Comparison of ENCODE assay signal across 8 mouse cellular contexts in genomic region chr15:95527948-95528861, GRCm38 (mm10). TPM values are rescaled to one million over a fixed set of nuclear protein-coding genes. Genes with fewer than 3 reads are reported as not detected.
DNase-seq lines count a peak whose midpoint lies in the region; ATAC-seq and TF ChIP-seq lines count a peak whose summit lies in the region.

TSS of gene Nell2 (minus strand) at chr15:95528559.

- no peak for TF ChIP-seq CTCF in lung, postnatal 0 days (IDR thresholded peaks at IDR 0.05)

- peak; percentile 16 for DNase-seq in lung, postnatal 0 days (ENCODE audit: low spot score)
- no peak for DNase-seq in lung, postnatal 14 days
- DNase-seq in cerebellum, adult 9-11 months = peak; percentile 94
- peak; percentile 48 for DNase-seq in kidney, postnatal 10 days
- DNase-seq in right cerebral cortex, postnatal 4 days = peak; percentile 71

- peak within 1 kb of the TSS; percentile 54 for H3K4me2 ChIP-seq in lung, postnatal 0 days (replicated peaks; ENCODE audit: low read depth, low read length)
- H3K4me2 ChIP-seq in liver, embryonic 15.5 days = peak within 1 kb of the TSS; percentile 30

- peaks cover 25% of the 10 kb centered on the region for H3K27me3 ChIP-seq in lung, postnatal 0 days (replicated peaks; ENCODE audit: insufficient read depth, low read length)
- peaks cover 42% of the 10 kb centered on the region for H3K27me3 ChIP-seq in liver, embryonic 15.5 days

- WGBS in lung, postnatal 0 days = under 1% methylated on average over 47 of the region's 95 CpGs
- under 1% methylated on average over 93 of the region's 95 CpGs for WGBS in liver, embryonic 15.5 days (ENCODE audit: insufficient replicate concordance)

- TF ChIP-seq EP300 in lung, postnatal 0 days (IDR thresholded peaks at IDR 0.05) = no peak

- no peak within 1 kb of the TSS for H3K9ac ChIP-seq in lung, postnatal 0 days (replicated peaks; ENCODE audit: low read depth)
- no peak within 1 kb of the TSS for H3K9ac ChIP-seq in liver, embryonic 15.5 days

- no peak for ATAC-seq in lung, postnatal 0 days
- peak; percentile 76 for ATAC-seq in frontal cortex, adult (ENCODE audit: low TSS enrichment)
- no peak for ATAC-seq in liver, embryonic 15.5 days (ENCODE audit: insufficient read depth)
- no peak for ATAC-seq in activated CD4-positive, CD25-positive, alpha-beta regulatory T cell, adult 4 months

- H3K4me1 ChIP-seq in lung, postnatal 0 days (ENCODE audit: insufficient read depth, low read depth, low read length) = no peaks in the 10 kb centered on the region
- no peaks in the 10 kb centered on the region for H3K4me1 ChIP-seq in liver, embryonic 15.5 days (replicated peaks)

- H3K4me3 ChIP-seq in lung, postnatal 0 days (ENCODE audit: low read depth, low read length) = peak within 1 kb of the TSS; percentile 25
- peak within 1 kb of the TSS; percentile 11; the same call in 1 of the 2 replicates for H3K4me3 ChIP-seq in liver, embryonic 15.5 days (replicated peaks)

- H3K36me3 ChIP-seq in lung, postnatal 0 days (ENCODE audit: insufficient read depth, low read length) = no peaks in the 10 kb centered on the region
- H3K36me3 ChIP-seq in liver, embryonic 15.5 days (replicated peaks) = no peaks in the 10 kb centered on the region

- H3K27ac ChIP-seq in lung, postnatal 0 days (ENCODE audit: low read length) = no peak within 1 kb of the TSS
- no peak within 1 kb of the TSS for H3K27ac ChIP-seq in liver, embryonic 15.5 days (replicated peaks)

- no peaks in the 10 kb centered on the region for H3K9me3 ChIP-seq in lung, postnatal 0 days (ENCODE audit: low read length)
- H3K9me3 ChIP-seq in liver, embryonic 15.5 days (replicated peaks) = no peaks in the 10 kb centered on the region

RNA-seq across cellular contexts. Expression of gene Nell2, which starts in this region (rescaled TPM):
- 0.14 and 0.17 TPM in 2 replicates for polyA plus RNA-seq in lung, postnatal 0 days (2015; fragmentation: Nextera tagmentation; extraction: Ambion mirVana)
- polyA plus RNA-seq in liver, embryonic 15.5 days (2015; fragmentation: Nextera tagmentation; extraction: Ambion mirVana) = 0.35 and 0.36 TPM in 2 replicates
- not detected for polyA plus RNA-seq in activated CD4-positive, CD25-positive, alpha-beta regulatory T cell, adult 4 months (2017; shearing (Covaris generic))

Comparison
In these comparisons a context has a peak if more than half of its experiments do, and no peak if none do; other contexts are left out.
1. Peak in DNase-seq, H3K4me3 ChIP-seq and H3K4me2 ChIP-seq in lung, postnatal 0 days; RNA of the gene not detected or under 1 TPM.